Mouse (Mus musculus): ENCODE measurements around the gene Taar9. TPM values are rescaled to one million over a fixed set of nuclear protein-coding genes. Genes with fewer than 3 reads are reported as not detected.
A peak's percentile ranks its signal among the peaks of the same experiment; 100 is the strongest.
"Not testable (repeated sequence)": the region's sequence is repeated elsewhere in the genome, so short reads cannot be mapped to it uniquely, and the experiment has no call there.

The Taar9 gene
- polyA plus RNA-seq (2015; fragmentation: Nextera tagmentation; extraction: Ambion mirVana) = not detected in 2 replicates

- H3K4me2 ChIP-seq; H3K27ac ChIP-seq (replicated peaks); ATAC-seq (ENCODE audit: low FRiP score); H3K9ac ChIP-seq (replicated peaks); H3K36me3 ChIP-seq; H3K9me3 ChIP-seq (replicated peaks); H3K27me3 ChIP-seq (replicated peaks); H3K4me1 ChIP-seq; H3K4me3 ChIP-seq (replicated peaks): not testable (repeated sequence)
- WGBS = 85% methylated on average over 8 of the region's 8 CpGs
Observed at GRCm38 (mm10) chr10:24109434-24109833, at the start of gene Taar9. Gene Taar9, minus strand, starts transcription at chr10:24109534.

GRCm38 (mm10) chr10:24158470-24159254, 49.3 kb upstream of the Taar9 start:
- no peak overlapping the region for H3K27ac ChIP-seq (replicated peaks)
- H3K9ac ChIP-seq (replicated peaks) = no peak overlapping the region
- ATAC-seq (ENCODE audit: low FRiP score) = 0 out of 2 replicates have a peak, but pooled peaks have one; percentile 46
- H3K9me3 ChIP-seq (replicated peaks) = no peaks in the 10 kb centered on the region
- 93% methylated on average over 12 of the region's 12 CpGs for WGBS
- no peak overlapping the region for H3K4me2 ChIP-seq
- H3K4me3 ChIP-seq (replicated peaks) = no peak overlapping the region
- no peaks in the 10 kb centered on the region; the same call in 1 of the 2 replicates for H3K4me1 ChIP-seq
- H3K36me3 ChIP-seq = peaks cover 37% of the 10 kb centered on the region
- no peaks in the 10 kb centered on the region for H3K27me3 ChIP-seq (replicated peaks)

GRCm38 (mm10) chr10:24150086-24150485, 40.8 kb upstream of the Taar9 start:
- WGBS = 36% methylated on average over 7 of the region's 7 CpGs
- H3K4me1 ChIP-seq = peaks cover 27% of the 10 kb centered on the region

GRCm38 (mm10) chr10:24149135-24149781, 39.9 kb upstream of the Taar9 start, which contains the start of gene Stx7:
Gene Stx7, plus strand, starts transcription at chr10:24149302.
- Histone ChIP-seq H3K36me3 (no peaks in the 10 kb centered on the region), H3K9ac (replicated peaks) (peak within 1 kb of the TSS; percentile 71), H3K4me3 (replicated peaks) (peak within 1 kb of the TSS; percentile 81), H3K4me1 (peaks cover 27% of the 10 kb centered on the region), H3K9me3 (replicated peaks) (no peaks in the 10 kb centered on the region), H3K27me3 (replicated peaks) (no peaks in the 10 kb centered on the region), H3K4me2 (peak within 1 kb of the TSS; percentile 58), H3K27ac (replicated peaks) (peak within 1 kb of the TSS; percentile 80)
- ATAC-seq (ENCODE audit: low FRiP score) = peak; percentile 99
- WGBS = 1% methylated on average over 38 of the region's 45 CpGs

More at GRCm38 (mm10) chr10:24150086-24150485, 40.8 kb upstream of the Taar9 start:
- H3K4me3 ChIP-seq (replicated peaks) = peak overlapping the region; percentile 81
- H3K36me3 ChIP-seq = no peaks in the 10 kb centered on the region
- H3K27me3 ChIP-seq (replicated peaks) = no peaks in the 10 kb centered on the region
- H3K9me3 ChIP-seq (replicated peaks) = no peaks in the 10 kb centered on the region
- peak overlapping the region; percentile 71; the same call in 1 of the 2 replicates for H3K9ac ChIP-seq (replicated peaks)
- H3K4me2 ChIP-seq = peak overlapping the region; percentile 58
- ATAC-seq (ENCODE audit: low FRiP score) = no peak
- no peak overlapping the region for H3K27ac ChIP-seq (replicated peaks)

GRCm38 (mm10) chr10:24142735-24143134, 33.4 kb upstream of the Taar9 start:
- H3K9me3 ChIP-seq (replicated peaks) = no peaks in the 10 kb centered on the region
- H3K27me3 ChIP-seq (replicated peaks) = no peaks in the 10 kb centered on the region
- H3K4me2 ChIP-seq = no peak overlapping the region
- H3K9ac ChIP-seq (replicated peaks) = no peak overlapping the region
- no peaks in the 10 kb centered on the region for H3K4me1 ChIP-seq
- no peak overlapping the region for H3K4me3 ChIP-seq (replicated peaks)
- no peak for ATAC-seq (ENCODE audit: low FRiP score)
- H3K36me3 ChIP-seq = no peaks in the 10 kb centered on the region
- WGBS = 89% methylated on average over 3 of the region's 3 CpGs
- no peak overlapping the region for H3K27ac ChIP-seq (replicated peaks)

GRCm38 (mm10) chr10:24138623-24139261, 29.4 kb upstream of the Taar9 start:
- no peak overlapping the region for H3K4me3 ChIP-seq (replicated peaks)
- no peaks in the 10 kb centered on the region for H3K27me3 ChIP-seq (replicated peaks)
- H3K9ac ChIP-seq (replicated peaks) = no peak overlapping the region
- WGBS = 75% methylated on average over 2 of the region's 2 CpGs
- H3K4me1 ChIP-seq = no peaks in the 10 kb centered on the region
- ATAC-seq (ENCODE audit: low FRiP score) = no peak
- H3K9me3 ChIP-seq (replicated peaks) = no peaks in the 10 kb centered on the region
- H3K27ac ChIP-seq (replicated peaks) = no peak overlapping the region
- H3K4me2 ChIP-seq = no peak overlapping the region
- no peaks in the 10 kb centered on the region for H3K36me3 ChIP-seq

- WGBS = 67% methylated on average over 7 of the region's 7 CpGs
- no peaks in the 10 kb centered on the region for H3K9me3 ChIP-seq (replicated peaks)
Observed at GRCm38 (mm10) chr10:24134071-24134645, 24.8 kb upstream of the Taar9 start.

GRCm38 (mm10) chr10:24133132-24133531, 23.8 kb upstream of the Taar9 start:
- H3K4me2 ChIP-seq = no peak overlapping the region
- H3K27ac ChIP-seq (replicated peaks) = no peak overlapping the region
- no peaks in the 10 kb centered on the region for H3K36me3 ChIP-seq
- H3K27me3 ChIP-seq (replicated peaks) = no peaks in the 10 kb centered on the region
- H3K9ac ChIP-seq (replicated peaks) = no peak overlapping the region
- H3K9me3 ChIP-seq (replicated peaks) = no peaks in the 10 kb centered on the region
- no peak overlapping the region for H3K4me3 ChIP-seq (replicated peaks)
- H3K4me1 ChIP-seq = no peaks in the 10 kb centered on the region
- no peak for ATAC-seq (ENCODE audit: low FRiP score)
- 74% methylated on average over 2 of the region's 2 CpGs for WGBS

More at GRCm38 (mm10) chr10:24134071-24134645, 24.8 kb upstream of the Taar9 start:
- H3K27ac ChIP-seq (replicated peaks) = no peak overlapping the region
- no peaks in the 10 kb centered on the region for H3K4me1 ChIP-seq
- H3K36me3 ChIP-seq = no peaks in the 10 kb centered on the region
- H3K27me3 ChIP-seq (replicated peaks) = no peaks in the 10 kb centered on the region
- no peak overlapping the region for H3K4me3 ChIP-seq (replicated peaks)
- H3K4me2 ChIP-seq = no peak overlapping the region
- H3K9ac ChIP-seq (replicated peaks) = no peak overlapping the region
- no peak for ATAC-seq (ENCODE audit: low FRiP score)

GRCm38 (mm10) chr10:24132273-24132672, 22.9 kb upstream of the Taar9 start:
- Histone ChIP-seq H3K4me3 (replicated peaks) (no peak overlapping the region), H3K4me2 (no peak overlapping the region), H3K9ac (replicated peaks) (no peak overlapping the region), H3K27me3 (replicated peaks) (no peaks in the 10 kb centered on the region), H3K9me3 (replicated peaks) (no peaks in the 10 kb centered on the region), H3K4me1 (no peaks in the 10 kb centered on the region), H3K36me3 (no peaks in the 10 kb centered on the region), H3K27ac (replicated peaks) (no peak overlapping the region)
- no peak for ATAC-seq (ENCODE audit: low FRiP score)
- 17% methylated on average over 5 of the region's 5 CpGs for WGBS

GRCm38 (mm10) chr10:24131451-24132262, 22.3 kb upstream of the Taar9 start:
- peak overlapping the region; percentile 39; the same call in 1 of the 2 replicates for H3K4me2 ChIP-seq
- no peaks in the 10 kb centered on the region for H3K4me1 ChIP-seq
- H3K9me3 ChIP-seq (replicated peaks) = no peaks in the 10 kb centered on the region
- H3K27ac ChIP-seq (replicated peaks) = no peak overlapping the region
- H3K36me3 ChIP-seq = no peaks in the 10 kb centered on the region
- H3K27me3 ChIP-seq (replicated peaks) = no peaks in the 10 kb centered on the region
- no peak overlapping the region for H3K9ac ChIP-seq (replicated peaks)
- H3K4me3 ChIP-seq (replicated peaks) = no peak overlapping the region
- peak; percentile 90 for ATAC-seq (ENCODE audit: low FRiP score)
- 21% methylated on average over 9 of the region's 9 CpGs for WGBS
